Mouse (Mus musculus): Measurements from ENCODE around the gene Nfib. TPM values are rescaled to one million over a fixed set of nuclear protein-coding genes. Genes with fewer than 3 reads are reported as not detected.

Nfib gene
- total and polyA plus RNA-seq, 3 experiments, result 0.04 to 0.11 (median 0.09) TPM

GRCm38 (mm10) chr4:82324977-82325376 is 380.6 kb downstream of the Nfib start:
- no peak overlapping the region for H3K4me2 ChIP-seq (ENCODE audit: insufficient read depth, low read depth, poor library complexity, severe bottlenecking)
- in situ Hi-C loops (cut with MboI; ENCODE audit: low pct_ligation_motif_present, low pct_unique_long_range_greater_than_20kb, low sequenced_read_pairs), result no loop called here
- no peaks in the 10 kb centered on the region for H3K9me3 ChIP-seq (replicated peaks; ENCODE audit: low read length)
- no peak overlapping the region for H3K27ac ChIP-seq (ENCODE audit: insufficient read depth, low read depth)
- H3K9ac ChIP-seq (ENCODE audit: insufficient read depth, low read depth), result no peak overlapping the region
- dilution Hi-C loops (cut with MboI; ENCODE audit: extremely low pct_ligation_motif_present, extremely low pct_unique_long_range_greater_than_20kb, low sequenced_read_pairs), result no loop called here
- peaks cover 6 to 9% of the 10 kb centered on the region in 2 experiments for H3K4me1 ChIP-seq (ENCODE audit: control insufficient read depth in 1 of 2, insufficient read depth in 2 of 2)
- DNase-seq (ENCODE audit: extremely low read depth), result no peak
- H3K27me3 ChIP-seq (replicated peaks), result no peaks in the 10 kb centered on the region
- TF ChIP-seq TBP (conservative IDR thresholded peaks at IDR 0.05; ENCODE audit: low read depth, low read length) (no peak), CHD2 (IDR thresholded peaks at IDR 0.05; ENCODE audit: low read length) (no peak), HCFC1 (IDR thresholded peaks at IDR 0.05; ENCODE audit: low read depth, low read length) (no peak), SMC3 (IDR thresholded peaks at IDR 0.05; ENCODE audit: low read depth, low read length) (no peak), ZNF384 (IDR thresholded peaks at IDR 0.05; ENCODE audit: low read depth, low read length) (no peak), RAD21 (IDR thresholded peaks at IDR 0.05; ENCODE audit: low read depth, low read length) (no peak), ZMIZ1 (IDR thresholded peaks at IDR 0.05; ENCODE audit: low read depth, low read length) (no peak), KAT2A (IDR thresholded peaks at IDR 0.05; ENCODE audit: insufficient replicate concordance, low read length) (no peak), MEF2A (IDR thresholded peaks at IDR 0.05; ENCODE audit: borderline replicate concordance, low read depth, low read length) (no peak), MYC (IDR thresholded peaks at IDR 0.05; ENCODE audit: low read depth, low read length) (no peak), SIN3A (IDR thresholded peaks at IDR 0.05; ENCODE audit: low read length) (no peak), ZC3H11A (IDR thresholded peaks at IDR 0.05; ENCODE audit: low read depth, low read length) (no peak), E2F4 (IDR thresholded peaks at IDR 0.05; ENCODE audit: insufficient replicate concordance, low read depth, low read length) (no peak), NRF1 (IDR thresholded peaks at IDR 0.05; ENCODE audit: low read depth, low read length) (no peak), POLR2A (IDR thresholded peaks at IDR 0.05; ENCODE audit: low read depth, low read length) (no peak)
- H3K36me3 ChIP-seq (replicated peaks in 1 of 2; ENCODE audit: control insufficient read depth in 1 of 2, insufficient read depth in 1 of 2, low read length in 1 of 2), result no peaks in the 10 kb centered on the region
- H3K4me3 ChIP-seq (replicated peaks in 1 of 3; ENCODE audit: low read depth in 2 of 3, low read length in 2 of 3, poor library complexity in 1 of 3), result no peak overlapping the region
- H3K79me2 ChIP-seq (replicated peaks; ENCODE audit: control insufficient read depth, extremely low read depth, insufficient read depth, poor library complexity, severe bottlenecking), result no peaks in the 10 kb centered on the region

- no peaks in the 10 kb centered on the region for H3K9me3 ChIP-seq (replicated peaks; ENCODE audit: low read length)
- peak overlapping the region; percentile 94; the same call in 1 of the 2 replicates for H3K4me2 ChIP-seq (ENCODE audit: insufficient read depth, low read depth, poor library complexity, severe bottlenecking)
- no peaks in the 10 kb centered on the region for H3K27me3 ChIP-seq (replicated peaks)
- dilution Hi-C loops (cut with MboI; ENCODE audit: extremely low pct_ligation_motif_present, extremely low pct_unique_long_range_greater_than_20kb, low sequenced_read_pairs), result no loop called here
- H3K4me1 ChIP-seq (ENCODE audit: control insufficient read depth in 1 of 2, insufficient read depth in 2 of 2), result peaks cover 6 to 15% of the 10 kb centered on the region in 2 experiments
- in situ Hi-C loops (cut with MboI; ENCODE audit: low pct_ligation_motif_present, low pct_unique_long_range_greater_than_20kb, low sequenced_read_pairs), result no loop called here
- H3K4me3 ChIP-seq (replicated peaks in 1 of 3; ENCODE audit: low read depth in 2 of 3, low read length in 2 of 3, poor library complexity in 1 of 3), result peak overlapping the region; percentile 48 to 86 (median 52)
- H3K9ac ChIP-seq (ENCODE audit: insufficient read depth, low read depth), result peak overlapping the region; percentile 95
- no peaks in the 10 kb centered on the region for H3K79me2 ChIP-seq (replicated peaks; ENCODE audit: control insufficient read depth, extremely low read depth, insufficient read depth, poor library complexity, severe bottlenecking)
- H3K27ac ChIP-seq (ENCODE audit: insufficient read depth, low read depth), result no peak overlapping the region
- TF ChIP-seq ZMIZ1 (IDR thresholded peaks at IDR 0.05; ENCODE audit: low read depth, low read length) (no peak), TCF12 (IDR thresholded peaks at IDR 0.05; ENCODE audit: low read depth, low read length) (0 out of 2 replicates have a peak, but pooled peaks have one; percentile 32), POLR2A (IDR thresholded peaks at IDR 0.05; ENCODE audit: low read depth, low read length) (peak; percentile 64; the same call in 1 of the 2 replicates), ETS1 (conservative IDR thresholded peaks at IDR 0.05; ENCODE audit: low read depth, low read length) (peak; percentile 38; the same call in 1 of the 2 replicates), USF1 (IDR thresholded peaks at IDR 0.05; ENCODE audit: low read depth, low read length) (peak; percentile 94), TBP (conservative IDR thresholded peaks at IDR 0.05; ENCODE audit: low read depth, low read length) (peak; percentile 85), USF2 (conservative IDR thresholded peaks at IDR 0.05; ENCODE audit: low read depth, low read length) (peak; percentile 95), MAX (IDR thresholded peaks at IDR 0.05; ENCODE audit: low read length) (peak; percentile 96), ZNF384 (IDR thresholded peaks at IDR 0.05; ENCODE audit: low read depth, low read length) (peak; percentile 92), UBTF (IDR thresholded peaks at IDR 0.05; ENCODE audit: low read depth, low read length) (no peak), JUND (conservative IDR thresholded peaks at IDR 0.05; ENCODE audit: low read depth, low read length) (no peak), NELFE (IDR thresholded peaks at IDR 0.05; ENCODE audit: low read depth, low read length) (peak; percentile 10; the same call in 1 of the 2 replicates), IRF4 (IDR thresholded peaks at IDR 0.05; ENCODE audit: low read depth, low read length) (peak; percentile 39; the same call in 1 of the 2 replicates)
- peak; percentile 71 for DNase-seq (ENCODE audit: extremely low read depth)
- H3K36me3 ChIP-seq (replicated peaks in 1 of 2; ENCODE audit: control insufficient read depth in 1 of 2, insufficient read depth in 1 of 2, low read length in 1 of 2), result no peaks in the 10 kb centered on the region
These were observed 384.5 kb downstream of the Nfib start for GRCm38 (mm10) chr4:82321008-82321407.

Measured in CH12.LX (cell line).